Mouse (Mus musculus): ENCODE measurements at regions not wholly inside any gene's neighbourhood (a gene's known extent, or its start where the extent isn't known, plus 50 kb on each side); places are given as distances from the start of the nearest gene placed in this dataset.

- DNase-seq (ENCODE audit: inconsistent ontology term) = no peak
These were observed 223.8 kb downstream of the Kdm4c start for GRCm38 (mm10) chr4:74466081-74466480.

- DNase-seq (ENCODE audit: inconsistent ontology term) = no peak
These were observed 270.2 kb downstream of the Kdm4c start for GRCm38 (mm10) chr4:74512489-74512888.

GRCm38 (mm10) chr4:74553888-74554287, 311.6 kb downstream of the Kdm4c start:
- no peak for DNase-seq (ENCODE audit: inconsistent ontology term)

- DNase-seq (ENCODE audit: inconsistent ontology term) = peak; percentile 20
These were observed 321.3 kb downstream of the Kdm4c start for GRCm38 (mm10) chr4:74563565-74563964.

GRCm38 (mm10) chr4:74586400-74586799, 344.1 kb downstream of the Kdm4c start:
- DNase-seq (ENCODE audit: inconsistent ontology term) = peak; percentile 6

GRCm38 (mm10) chr4:74587125-74587524, 344.8 kb downstream of the Kdm4c start:
- DNase-seq (ENCODE audit: inconsistent ontology term) = peak; percentile 30

GRCm38 (mm10) chr4:74588761-74589160, 346.5 kb downstream of the Kdm4c start:
- no peak for DNase-seq (ENCODE audit: inconsistent ontology term)

- DNase-seq (ENCODE audit: inconsistent ontology term) = no peak
These were observed 370.7 kb downstream of the Kdm4c start for GRCm38 (mm10) chr4:74613032-74613431.

Data from Muller cell, postnatal 12 days (primary cell).